Mouse (Mus musculus) heart, embryonic 13.5 days (tissue): ENCODE results near the gene Dmrta2. TPM values are rescaled to one million over a fixed set of nuclear protein-coding genes. Genes with fewer than 3 reads are reported as not detected.

Experiments
- ATAC-seq: fragments of 200-750 bp; cut with Nextera tagmentation; 2 replicates; pipeline ENCODE4 v1.8.0; 2017; ENCODE audit warnings: moderate TSS enrichment; ENCODE audit not compliant: insufficient number of reproducible peaks, low FRiP score, low TSS enrichment; ENCODE audit errors: extremely low read depth
- H3K27ac ChIP-seq: fragments of 300-500 bp; sonication (generic); replicated peaks from 2 replicates; pipeline ENCODE4 v1.5.1; 2015; ENCODE audit warnings: moderate library complexity, mild to moderate bottlenecking, inconsistent platforms
- H3K27me3 ChIP-seq: fragments of 300-500 bp; sonication (generic); replicated peaks from 2 replicates; pipeline ENCODE4 v1.6.1; 2015; ENCODE audit warnings: mild to moderate bottlenecking, inconsistent platforms
- H3K36me3 ChIP-seq: fragments of 300-500 bp; sonication (generic); 2 replicates; pipeline ENCODE4 v1.6.1; 2015; ENCODE audit warnings: mild to moderate bottlenecking, inconsistent platforms
- H3K4me1 ChIP-seq: fragments of 300-500 bp; sonication (generic); 2 replicates; pipeline ENCODE4 v1.6.1; 2015; ENCODE audit warnings: inconsistent platforms
- H3K4me2 ChIP-seq: fragments of 300-500 bp; sonication (generic); 2 replicates; pipeline ENCODE4 v1.6.1; 2015; ENCODE audit warnings: inconsistent platforms, mild to moderate bottlenecking, moderate library complexity
- H3K4me3 ChIP-seq: fragments of 300-500 bp; sonication (generic); 2 replicates; pipeline ENCODE4 v1.5.1; 2015; ENCODE audit warnings: moderate library complexity, mild to moderate bottlenecking, inconsistent platforms
- H3K9ac ChIP-seq: fragments of 300-500 bp; sonication (generic); 2 replicates; pipeline ENCODE4 v1.6.1; 2015; ENCODE audit warnings: inconsistent platforms, mild to moderate bottlenecking, moderate library complexity
- H3K9me3 ChIP-seq: fragments of 300-500 bp; sonication (generic); 2 replicates; pipeline ENCODE4 v1.6.1; 2016; ENCODE audit warnings: inconsistent platforms
- WGBS: fragments of 180-500 bp; shearing (Covaris S2); methylation state at CpG from one replicate; pipeline ENCODE4 v1.1.7; 2015; ENCODE audit warnings: mixed read lengths; 5-methylcytosine and 5-hydroxymethylcytosine counted together
- polyA plus RNA-seq: library from polyadenylated mRNA; unstranded; fragments of >200 nt; fragmentation: Nextera tagmentation; extraction: Ambion mirVana; gene quantifications from 2 replicates; pipeline ENCODE4 v1.2.1, GENCODE M21; 2015

Gene Dmrta2
- polyA plus RNA-seq, 1 experiment from 2014 or later: not detected

DNA sequence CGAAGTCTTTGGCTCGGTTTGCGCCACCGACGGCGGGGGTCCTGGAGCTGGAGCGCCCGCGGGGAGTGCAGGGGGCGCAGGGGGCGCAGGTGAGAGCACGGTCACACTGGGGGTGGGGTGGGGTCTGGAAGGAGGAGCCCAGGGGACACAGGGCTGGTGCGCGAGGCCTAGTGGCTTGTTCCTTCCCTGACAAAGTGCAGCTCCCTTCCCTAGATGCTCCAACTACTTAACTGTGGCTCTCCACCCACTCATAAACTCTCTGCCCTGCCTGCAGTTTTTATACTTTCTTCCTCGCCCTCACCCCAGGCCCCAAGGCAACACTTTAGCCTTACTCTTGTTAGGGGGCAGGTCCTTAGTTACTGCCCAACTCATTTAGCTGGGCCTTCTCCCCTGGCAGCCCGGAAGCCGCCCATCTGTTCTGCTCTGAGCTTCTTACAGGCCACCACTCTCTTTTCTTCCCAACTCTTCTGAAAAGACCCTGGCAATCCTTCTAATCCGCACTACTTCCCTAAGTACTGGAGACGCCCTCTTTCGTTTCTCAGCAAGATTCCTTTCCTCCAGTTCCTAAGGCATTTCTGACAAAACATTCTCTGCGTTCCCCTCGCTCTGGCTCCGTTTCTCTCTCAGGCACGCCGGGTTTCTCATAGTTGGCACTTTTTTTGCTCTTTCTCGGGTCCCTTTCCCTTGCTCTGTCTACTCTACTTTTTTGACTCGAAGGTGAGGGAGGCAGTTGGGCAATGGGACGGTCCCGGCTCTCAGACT lies 2.6 kb downstream of the Dmrta2 start:
- WGBS: 6% methylated on average over 29 of the region's 29 CpGs
- no peak for ATAC-seq
- Histone ChIP-seq H3K36me3 (no peaks in the 10 kb centered on the region), H3K27me3 (peaks cover 99% of the 10 kb centered on the region), H3K4me1 (peaks cover 51% of the 10 kb centered on the region), H3K4me3 (peak overlapping the region; percentile 41), H3K9ac (no peak overlapping the region), H3K27ac (no peak overlapping the region), H3K4me2 (peak overlapping the region; percentile 53), H3K9me3 (peaks cover 3% of the 10 kb centered on the region; the same call in 1 of the 2 replicates)

DNA sequence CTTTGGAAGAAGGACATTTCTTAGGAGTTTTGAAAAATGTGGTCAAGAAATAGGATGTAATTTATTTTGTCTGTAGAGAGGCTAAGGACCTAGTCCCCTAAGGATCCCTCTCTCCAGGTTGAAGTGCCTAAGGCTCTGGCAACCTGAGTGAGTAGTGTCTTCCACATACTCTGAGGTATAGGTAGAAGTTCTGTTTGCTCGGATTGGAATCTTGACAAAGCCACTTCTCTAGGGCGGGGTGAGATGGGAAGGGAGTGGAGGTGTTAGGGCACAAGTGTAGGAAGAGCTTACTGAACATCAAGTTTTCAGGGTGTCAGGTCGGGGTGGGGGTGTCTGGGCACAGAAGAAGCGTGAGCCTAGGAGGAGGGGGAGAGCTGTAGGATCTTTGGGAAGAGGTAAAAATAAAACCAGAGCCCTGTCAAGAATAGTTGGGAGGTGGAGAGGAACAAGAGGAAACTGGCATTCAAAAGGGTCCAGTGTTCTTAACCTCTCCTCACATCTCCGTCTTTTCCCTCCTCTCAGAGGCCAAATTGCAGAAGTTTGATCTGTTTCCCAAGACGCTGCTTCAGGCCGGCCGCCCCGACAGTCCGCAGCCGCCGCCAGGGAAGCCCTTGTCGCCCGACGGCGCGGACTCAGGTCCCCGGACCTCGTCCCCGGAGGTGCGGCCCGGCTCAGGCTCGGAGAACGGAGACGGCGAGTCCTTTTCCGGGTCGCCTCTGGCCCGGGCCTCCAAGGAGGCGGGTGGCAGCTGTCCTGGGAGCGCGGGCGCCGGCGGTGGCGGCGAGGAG lies 3.4 kb downstream of the Dmrta2 start:
- peaks cover 51% of the 10 kb centered on the region for H3K4me1 ChIP-seq

DNA sequence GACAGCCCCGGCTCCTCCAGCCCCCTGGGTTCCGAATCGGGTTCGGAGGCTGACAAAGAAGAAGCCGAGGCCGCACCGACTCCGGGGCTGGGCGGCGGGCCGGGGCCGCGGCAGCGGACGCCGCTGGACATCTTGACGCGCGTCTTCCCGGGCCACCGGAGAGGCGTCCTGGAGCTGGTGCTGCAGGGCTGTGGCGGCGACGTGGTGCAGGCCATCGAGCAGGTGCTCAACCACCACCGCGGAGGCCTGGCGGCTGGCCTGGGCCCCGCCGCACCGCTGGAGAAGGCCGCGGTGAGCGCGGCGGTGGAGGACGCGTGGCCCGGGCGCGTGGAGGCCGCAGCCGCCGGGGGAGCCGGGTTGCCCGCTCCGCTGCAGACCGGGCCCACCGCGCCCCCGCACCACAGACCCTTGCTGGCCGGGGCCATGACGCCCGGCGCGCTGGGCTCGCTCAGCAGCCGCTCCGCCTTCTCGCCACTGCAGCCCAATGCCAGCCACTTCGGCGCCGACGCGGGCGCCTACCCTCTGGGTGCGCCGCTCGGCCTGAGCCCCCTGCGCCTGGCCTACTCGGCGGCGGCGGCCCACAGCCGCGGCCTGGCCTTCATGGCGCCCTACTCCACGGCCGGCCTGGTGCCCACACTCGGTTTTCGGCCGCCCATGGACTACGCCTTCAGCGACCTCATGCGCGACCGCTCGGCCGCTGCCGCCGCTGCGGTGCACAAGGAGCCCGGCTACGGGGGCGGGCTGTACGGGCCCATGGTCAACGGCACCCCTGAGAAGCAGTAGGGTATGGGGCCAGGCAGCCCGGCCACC lies 4.2 kb downstream of the Dmrta2 start:
- Histone ChIP-seq H3K9ac (peak overlapping the region; percentile 70), H3K4me2 (peak overlapping the region; percentile 77), H3K27me3 (peaks cover 99% of the 10 kb centered on the region), H3K9me3 (no peaks in the 10 kb centered on the region), H3K4me1 (peaks cover 50% of the 10 kb centered on the region), H3K36me3 (no peaks in the 10 kb centered on the region), H3K27ac (no peak overlapping the region), H3K4me3 (peak overlapping the region; percentile 55)
- 1% methylated on average over 95 of the region's 99 CpGs for WGBS
- no peak for ATAC-seq

More for the DNA sequence above, 3.4 kb downstream of the Dmrta2 start:
- H3K4me2 ChIP-seq: peak overlapping the region; percentile 77
- no peaks in the 10 kb centered on the region for H3K9me3 ChIP-seq
- H3K27me3 ChIP-seq: peaks cover 99% of the 10 kb centered on the region
- WGBS: 5% methylated on average over 37 of the region's 37 CpGs
- H3K36me3 ChIP-seq: no peaks in the 10 kb centered on the region
- no peak overlapping the region for H3K27ac ChIP-seq
- peak overlapping the region; percentile 55 for H3K4me3 ChIP-seq
- peak overlapping the region; percentile 70; the same call in 1 of the 2 replicates for H3K9ac ChIP-seq
- no peak for ATAC-seq

DNA sequence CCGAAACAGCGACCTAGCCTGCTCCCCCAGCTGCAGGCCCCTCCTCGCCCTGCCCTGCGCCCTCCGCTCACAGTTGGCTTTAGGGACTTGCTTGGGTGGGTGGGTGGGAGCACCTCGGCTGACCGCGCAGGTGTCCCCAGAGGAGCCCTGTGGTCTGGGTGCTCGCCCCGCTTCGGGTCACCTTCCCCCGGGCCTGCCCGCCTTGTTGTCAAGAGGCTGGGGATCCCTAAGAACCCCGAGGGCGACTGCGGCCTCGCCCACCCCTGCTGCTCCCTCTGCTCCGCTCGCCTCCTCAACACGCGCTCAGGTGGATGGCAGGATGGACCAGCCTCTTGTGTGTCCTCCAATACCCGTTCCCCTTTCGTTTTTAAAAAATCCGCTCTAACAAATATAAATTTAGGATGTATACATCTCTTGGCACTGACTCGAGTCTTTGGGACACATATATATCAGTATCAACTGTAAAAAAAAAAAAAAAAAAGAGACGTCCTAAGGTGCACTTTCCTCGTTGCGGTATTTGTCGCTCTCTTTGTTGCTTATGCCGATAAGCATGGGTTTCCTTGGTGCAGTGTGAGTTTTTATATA lies 4.9 kb downstream of the Dmrta2 start:
- Histone ChIP-seq H3K36me3 (no peaks in the 10 kb centered on the region), H3K27ac (no peak overlapping the region), H3K27me3 (peaks cover 99% of the 10 kb centered on the region), H3K9ac (peak overlapping the region; percentile 70), H3K4me3 (peak overlapping the region; percentile 55), H3K4me1 (peaks cover 43% of the 10 kb centered on the region), H3K9me3 (no peaks in the 10 kb centered on the region), H3K4me2 (peak overlapping the region; percentile 77)
- no peak for ATAC-seq
- 5% methylated on average over 30 of the region's 30 CpGs for WGBS

DNA sequence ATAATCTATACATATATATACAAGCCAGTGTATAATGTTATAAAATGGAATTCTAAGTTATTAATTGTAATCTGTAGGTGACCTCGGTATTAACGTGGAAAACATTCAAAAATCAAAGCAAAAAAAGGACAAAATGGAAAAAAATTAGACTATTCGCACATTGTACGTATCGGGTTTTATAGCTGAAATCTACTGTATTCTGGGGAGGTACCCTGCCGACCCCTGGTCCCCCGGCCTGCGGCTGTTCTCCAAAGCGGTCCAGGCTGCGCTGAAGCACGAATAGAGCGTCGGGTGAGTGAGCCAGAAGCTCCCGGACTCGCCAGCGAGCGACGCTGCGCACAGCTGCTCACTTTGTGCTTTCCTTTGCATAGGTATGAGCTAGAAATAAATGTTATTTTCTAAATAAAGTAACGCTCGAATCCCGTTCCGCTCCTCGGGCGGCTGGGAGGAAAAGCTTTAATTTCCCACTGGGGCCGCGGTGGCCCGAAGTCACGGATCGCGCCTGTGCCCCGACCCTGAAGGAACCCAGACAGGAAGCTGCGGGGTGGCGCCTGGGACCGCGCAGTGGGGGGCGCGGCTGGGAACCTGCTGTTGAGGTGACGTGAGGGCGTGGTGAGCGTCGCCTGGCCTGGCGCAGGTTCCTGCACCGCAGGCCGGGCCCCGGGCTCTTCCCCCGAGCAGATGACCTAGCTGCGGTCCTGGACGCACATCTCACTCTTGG lies 5.6 kb downstream of the Dmrta2 start:
- no peaks in the 10 kb centered on the region for H3K9me3 ChIP-seq
- H3K27ac ChIP-seq: no peak overlapping the region
- H3K9ac ChIP-seq: no peak overlapping the region
- H3K4me2 ChIP-seq: peak overlapping the region; percentile 77
- peaks cover 99% of the 10 kb centered on the region for H3K27me3 ChIP-seq
- peaks cover 37% of the 10 kb centered on the region for H3K4me1 ChIP-seq
- peak overlapping the region; percentile 35 for H3K4me3 ChIP-seq
- no peak for ATAC-seq
- WGBS: 2% methylated on average over 49 of the region's 49 CpGs
- H3K36me3 ChIP-seq: no peaks in the 10 kb centered on the region

DNA sequence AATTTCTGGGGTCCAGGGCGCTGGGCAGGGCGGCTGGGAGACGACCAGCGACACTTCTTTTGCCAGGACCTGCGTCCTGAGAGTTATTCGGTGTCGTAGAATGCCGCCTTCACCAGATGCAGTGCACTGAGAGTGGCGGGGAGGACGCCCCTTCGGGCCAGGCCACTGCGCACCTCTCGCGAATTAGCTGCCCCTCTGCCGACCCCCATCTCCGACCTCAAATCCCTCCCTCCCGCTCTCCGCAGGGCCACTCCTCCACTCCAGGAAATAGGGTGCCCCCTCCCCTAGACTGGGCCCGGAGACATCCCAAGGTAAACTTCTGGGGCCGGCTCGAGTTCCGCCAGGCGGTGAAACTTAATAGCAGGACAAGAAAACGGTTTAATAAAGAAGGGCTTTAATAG lies 6.2 kb downstream of the Dmrta2 start:
- Histone ChIP-seq H3K27ac (no peak overlapping the region), H3K4me2 (peak overlapping the region; percentile 54), H3K9me3 (no peaks in the 10 kb centered on the region), H3K4me3 (peak overlapping the region; percentile 35), H3K9ac (no peak overlapping the region), H3K27me3 (peaks cover 99% of the 10 kb centered on the region), H3K4me1 (peaks cover 35% of the 10 kb centered on the region), H3K36me3 (no peaks in the 10 kb centered on the region)
- ATAC-seq: no peak
- 1% methylated on average over 24 of the region's 24 CpGs for WGBS

DNA sequence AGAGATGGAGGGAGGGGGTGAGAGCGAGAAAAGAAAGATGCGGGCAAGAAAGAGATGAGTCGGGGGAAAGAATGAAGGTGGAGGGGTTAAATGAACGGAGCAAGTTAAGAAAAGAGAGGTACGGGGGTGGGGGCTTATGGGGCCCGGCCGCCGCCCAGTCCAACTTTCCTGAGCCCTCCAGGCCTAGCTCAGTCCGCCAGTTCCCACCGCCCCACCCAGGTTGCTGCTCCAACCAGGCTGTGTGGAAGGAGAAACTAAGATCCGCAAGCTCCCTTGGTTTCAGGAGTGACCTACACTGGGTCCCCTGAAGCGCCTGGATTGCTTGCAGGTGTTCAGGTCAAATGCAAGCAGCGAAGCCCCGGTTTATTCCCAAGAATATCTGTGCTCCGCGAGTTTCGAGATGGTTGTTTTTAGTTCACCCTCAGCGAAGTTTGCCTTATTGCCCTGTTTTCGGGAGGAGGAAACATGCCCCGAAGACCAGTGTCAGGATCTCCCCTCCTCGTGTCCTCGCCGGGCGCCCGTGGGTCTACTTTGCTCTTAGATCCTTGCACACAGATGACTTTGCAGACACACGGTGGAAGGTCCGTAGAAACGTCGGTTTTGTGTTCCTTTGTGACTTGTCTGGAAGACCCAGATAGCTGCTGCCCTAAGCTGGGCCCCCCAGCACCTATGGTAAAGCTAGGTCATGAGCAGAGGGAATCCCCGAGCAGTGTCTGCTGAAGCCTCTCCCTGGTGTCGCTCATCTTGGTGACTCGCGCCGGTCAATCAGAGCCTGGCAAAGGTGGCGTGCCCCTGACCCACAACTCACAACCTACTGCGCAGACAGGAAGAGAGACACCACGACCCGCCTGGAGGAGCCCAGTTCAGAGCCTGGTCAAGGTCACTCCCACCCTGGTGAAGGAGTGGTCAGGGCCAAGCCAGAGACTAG lies 6.9 kb downstream of the Dmrta2 start:
- 0 out of 2 replicates have a peak, but pooled peaks have one; percentile 38 for ATAC-seq
- Histone ChIP-seq H3K4me3 (no peak overlapping the region), H3K36me3 (no peaks in the 10 kb centered on the region), H3K27me3 (peaks cover 99% of the 10 kb centered on the region), H3K4me1 (peaks cover 34% of the 10 kb centered on the region), H3K9ac (no peak overlapping the region), H3K27ac (no peak overlapping the region), H3K4me2 (no peak overlapping the region), H3K9me3 (no peaks in the 10 kb centered on the region)
- 2% methylated on average over 38 of the region's 38 CpGs for WGBS

DNA sequence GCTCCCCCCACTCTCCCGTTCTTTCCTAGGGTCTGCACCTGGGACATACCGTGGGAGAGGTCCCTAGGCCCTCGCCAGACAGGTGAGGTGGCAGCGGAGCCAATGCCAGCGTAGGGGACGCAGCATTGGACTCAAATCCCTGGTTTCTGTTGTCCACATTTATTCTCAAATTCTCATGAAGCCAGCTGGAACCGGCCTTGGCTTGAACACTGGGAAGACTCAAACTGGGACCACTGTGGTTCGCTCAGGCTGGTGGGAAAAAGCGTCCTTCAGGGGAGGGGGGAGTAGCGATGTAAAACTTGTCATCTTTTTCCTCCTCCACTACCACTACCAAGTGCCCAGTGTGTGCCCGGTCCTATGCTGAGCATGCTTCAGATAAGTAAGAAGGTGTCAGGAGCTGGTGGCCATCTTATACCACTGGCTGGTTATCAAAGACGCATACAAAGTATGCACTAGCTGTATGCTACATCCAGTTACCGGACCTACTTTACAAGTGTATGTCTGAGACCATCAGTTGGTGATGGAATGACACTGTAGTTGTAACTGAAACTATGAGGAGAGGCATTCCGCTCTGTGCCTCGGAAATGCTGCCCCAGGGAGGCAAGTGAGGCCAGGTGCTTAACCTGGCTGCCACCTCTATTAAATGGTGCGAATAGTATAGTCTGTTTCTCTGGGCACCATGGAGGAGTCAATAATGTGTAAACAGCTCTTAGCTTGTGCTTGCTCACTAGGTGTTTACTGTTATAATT lies 7.7 kb downstream of the Dmrta2 start:
- no peak overlapping the region for H3K9ac ChIP-seq
- no peak overlapping the region for H3K4me3 ChIP-seq
- 5% methylated on average over 16 of the region's 16 CpGs for WGBS
- no peak for ATAC-seq
- peaks cover 97% of the 10 kb centered on the region for H3K27me3 ChIP-seq
- no peak overlapping the region for H3K4me2 ChIP-seq
- no peak overlapping the region for H3K27ac ChIP-seq
- no peaks in the 10 kb centered on the region for H3K9me3 ChIP-seq
- H3K36me3 ChIP-seq: no peaks in the 10 kb centered on the region
- peaks cover 29% of the 10 kb centered on the region for H3K4me1 ChIP-seq

DNA sequence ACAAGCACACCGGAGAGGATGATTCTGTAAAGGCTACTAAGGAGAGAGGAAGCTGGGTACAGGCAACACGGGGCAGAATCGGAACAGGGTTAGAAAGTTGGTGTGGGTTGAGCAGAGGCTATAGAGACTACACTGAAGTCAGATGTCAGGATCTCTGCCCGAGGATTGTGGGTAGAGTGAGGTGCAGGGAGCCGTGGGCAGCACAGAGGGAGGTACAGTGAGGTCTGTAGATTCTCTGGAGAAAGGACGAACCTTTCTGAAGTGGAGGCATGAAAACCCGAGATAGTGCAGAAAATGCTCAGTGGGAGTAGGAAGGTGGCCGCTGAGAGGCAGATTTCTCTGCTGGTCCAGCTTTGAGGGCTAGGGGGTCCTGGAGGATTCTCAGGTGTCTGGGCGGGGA lies 8.4 kb downstream of the Dmrta2 start:
- peaks cover 29% of the 10 kb centered on the region for H3K4me1 ChIP-seq
- no peak for ATAC-seq
- WGBS: 2% methylated on average over 9 of the region's 9 CpGs

More for the DNA sequence above, 8.4 kb downstream of the Dmrta2 start:
- Histone ChIP-seq H3K4me3 (no peak overlapping the region), H3K36me3 (no peaks in the 10 kb centered on the region), H3K9ac (no peak overlapping the region), H3K27ac (no peak overlapping the region), H3K4me2 (no peak overlapping the region), H3K27me3 (peaks cover 96% of the 10 kb centered on the region), H3K9me3 (no peaks in the 10 kb centered on the region)
